Mouse (Mus musculus) megakaryocyte, embryonic 14.5 days (primary cell): ENCODE results near the gene Tacc2.

Source experiments
- FLI1 ChIP-seq: IDR thresholded peaks from 2 replicates; pipeline ENCODE4 v1.6.1; 2012; ENCODE audit warnings: low read length, inconsistent platforms, mixed read lengths
- GATA1 ChIP-seq: IDR thresholded peaks from 3 replicates; pipeline ENCODE4 v1.6.1; 2012; ENCODE audit warnings: mixed read lengths, low read length, inconsistent platforms, borderline replicate concordance

DNA sequence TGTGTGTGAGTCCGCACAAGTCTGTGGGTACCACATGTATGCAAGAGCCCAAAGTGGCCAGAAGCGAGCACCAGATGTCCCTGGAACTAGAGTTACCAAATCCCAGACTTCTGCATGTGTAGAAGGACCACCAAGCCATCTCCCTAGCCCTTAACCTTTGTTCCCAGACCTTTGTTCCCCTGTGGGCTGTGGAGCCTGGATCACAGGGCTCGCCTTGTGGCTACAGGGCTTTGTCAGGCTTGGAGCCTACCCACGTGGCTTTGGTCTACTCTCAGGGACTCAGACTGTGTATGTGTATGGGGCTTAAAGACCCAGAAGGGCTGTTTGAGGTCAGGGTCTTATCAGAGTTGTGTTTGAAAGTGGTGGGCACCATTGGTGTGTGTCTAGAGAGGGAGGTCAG is 111.4 kb downstream of the Tacc2 start:
- no peak for TF ChIP-seq FLI1
- TF ChIP-seq GATA1 = no peak
